Mouse (Mus musculus): ENCODE measurements at regions not wholly inside any gene's neighbourhood (a gene's known extent, or its start where the extent isn't known, plus 50 kb on each side); places are given as distances from the start of the nearest gene placed in this dataset.

DNA sequence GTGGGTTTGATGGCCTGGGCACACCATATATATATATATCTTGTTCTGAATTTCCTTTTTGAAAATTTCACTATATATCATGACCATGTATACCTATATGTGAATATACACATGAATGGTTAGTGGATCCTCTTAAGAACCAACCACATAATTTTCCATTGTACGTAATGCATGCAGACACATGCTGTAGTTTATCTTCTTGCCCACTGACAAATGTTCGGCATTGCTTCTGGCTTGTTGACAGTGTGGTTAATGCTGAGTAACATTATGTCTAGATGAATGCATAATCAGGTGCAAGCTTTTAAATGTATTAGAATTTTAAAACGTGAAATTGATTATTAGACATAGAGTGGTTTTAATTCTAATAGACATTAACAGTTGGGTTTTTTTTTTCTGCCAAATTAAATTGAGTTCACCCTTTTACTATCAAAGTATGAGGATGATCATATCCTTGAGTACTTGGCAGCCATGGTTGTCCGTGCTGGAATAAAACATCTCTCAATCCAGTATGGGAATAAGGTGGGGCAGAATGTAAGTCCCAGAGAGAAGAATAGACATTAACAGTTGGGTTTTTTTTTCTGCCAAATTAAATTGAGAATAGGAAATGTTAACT lies 110.3 kb downstream of the A730009L09Rik start:
- DNase-seq (ENCODE audit: low read depth, low spot score): no peak

DNA sequence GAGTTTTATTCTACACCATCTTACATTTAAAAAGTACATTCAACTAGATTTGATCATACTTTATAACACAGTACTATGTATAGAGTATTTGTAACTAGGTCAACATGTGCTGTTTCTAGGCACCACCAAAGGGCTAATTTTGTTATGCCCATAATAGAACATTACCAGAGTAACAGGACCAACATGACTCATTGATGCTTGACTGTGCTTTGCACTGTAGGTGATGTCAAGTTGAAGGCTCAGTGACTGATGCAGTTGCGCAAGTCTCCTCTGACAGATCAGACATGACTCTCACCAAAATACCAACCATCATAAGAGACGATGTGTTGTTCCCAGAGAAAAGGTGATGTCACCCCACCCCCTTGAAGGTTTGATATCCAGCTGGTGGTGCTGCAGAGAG lies 108.5 kb downstream of the Mrpl39 start:
- no peak for DNase-seq (ENCODE audit: low read depth, low spot score)

DNA sequence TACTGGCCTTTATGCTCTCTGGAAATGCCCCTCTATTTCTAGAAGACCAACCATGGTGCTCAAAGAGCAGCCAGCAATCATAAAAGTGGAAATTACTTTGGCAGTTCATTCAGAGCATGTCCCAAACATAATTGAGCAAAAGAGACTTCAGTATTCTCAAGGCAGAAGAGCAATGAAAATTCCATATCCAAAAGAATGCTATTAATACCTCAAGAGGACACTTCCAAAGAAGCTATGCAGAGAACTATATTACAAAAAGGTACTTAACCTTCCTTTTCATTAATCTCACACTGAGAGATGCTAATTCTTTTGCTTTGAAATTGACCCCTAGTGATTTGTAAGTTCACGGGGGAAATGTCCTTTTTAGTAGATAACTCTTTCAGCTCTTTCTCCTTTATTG lies 105.7 kb downstream of the Mrpl39 start:
- no peak for DNase-seq (ENCODE audit: low read depth, low spot score)

DNA sequence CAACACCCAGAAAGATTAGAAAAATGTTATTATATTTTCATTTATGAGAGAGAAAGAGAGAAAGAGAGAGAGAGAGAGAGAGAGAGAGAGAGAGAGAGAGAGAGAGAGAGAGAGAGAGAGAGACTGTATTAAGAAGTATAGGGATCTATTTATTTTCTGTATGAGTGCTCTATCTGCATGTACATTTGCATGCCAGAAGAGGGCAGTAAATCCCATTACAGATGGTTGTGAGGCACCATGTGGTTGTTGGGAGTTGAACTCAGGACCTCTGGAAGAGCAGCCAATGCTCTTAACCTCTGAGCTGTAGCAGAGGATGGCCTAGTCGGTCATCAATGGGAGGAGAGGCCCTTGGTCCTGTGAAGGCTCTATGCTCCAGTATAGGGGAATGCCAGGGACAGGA lies 91.1 kb downstream of the Mrpl39 start:
- peak; percentile 27 for DNase-seq (ENCODE audit: low read depth, low spot score)

DNA sequence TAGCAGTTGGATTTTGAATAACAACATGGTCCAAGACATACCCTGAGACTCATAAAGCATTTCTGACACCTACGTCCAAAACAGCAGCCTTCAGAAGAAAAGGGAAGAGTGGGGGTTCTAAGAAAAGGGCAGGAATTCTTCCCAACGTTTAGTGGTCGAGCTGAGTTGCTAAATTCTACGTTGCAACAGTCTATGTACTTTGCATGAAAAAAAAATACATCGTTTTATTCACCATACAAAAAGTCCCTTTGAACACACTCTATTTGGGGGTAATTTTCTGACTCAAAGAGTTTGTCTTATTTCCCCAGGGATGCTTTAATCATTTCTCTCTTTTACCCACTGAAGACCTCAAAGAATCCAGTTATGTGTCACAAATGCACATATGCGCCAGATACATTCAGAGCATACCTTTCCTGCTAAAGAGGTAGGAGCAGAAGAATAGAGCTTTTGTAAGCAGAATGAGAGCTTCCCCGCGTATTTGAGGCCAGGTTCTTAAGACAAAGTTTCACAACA lies 89.3 kb downstream of the Mrpl39 start:
- DNase-seq (ENCODE audit: low read depth, low spot score): no peak

DNA sequence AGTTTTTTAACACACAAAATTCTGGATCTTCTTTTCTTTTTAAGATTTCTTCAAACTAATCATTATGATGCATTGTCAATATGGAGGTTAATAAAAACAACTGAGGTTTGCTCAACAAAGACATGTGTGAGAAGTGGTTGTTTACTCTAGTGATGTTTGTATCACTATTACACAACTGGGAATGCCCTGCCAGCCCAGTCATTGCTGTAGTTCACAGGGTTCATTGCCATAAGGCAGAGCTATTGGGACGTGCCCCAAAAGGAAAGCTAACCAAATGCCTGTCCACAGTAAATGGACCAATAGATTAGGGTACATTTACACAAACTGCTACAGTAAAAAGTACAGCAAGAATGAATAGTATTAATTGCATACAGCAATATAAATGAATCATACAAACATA lies 84.9 kb downstream of the Mrpl39 start:
- DNase-seq (ENCODE audit: low read depth, low spot score): no peak

DNA sequence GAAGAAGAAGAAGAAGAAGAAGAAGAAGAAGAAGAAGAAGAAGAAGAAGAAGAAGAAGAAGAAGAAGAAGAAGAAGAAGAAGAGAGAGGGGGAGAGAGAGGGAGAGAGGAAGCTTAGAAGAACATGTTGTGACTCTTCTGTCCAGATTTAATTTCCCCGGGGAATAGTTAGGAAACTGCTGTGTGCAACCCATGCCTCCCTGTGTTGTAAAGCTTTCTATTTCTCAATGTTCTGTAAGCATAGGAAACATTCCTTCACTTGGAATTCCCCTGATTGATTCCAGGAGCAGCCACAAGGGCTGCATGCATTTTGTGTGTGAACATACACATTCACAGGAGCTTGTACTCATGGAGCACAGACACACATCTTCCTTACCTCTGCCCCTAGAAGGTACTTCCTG lies 81.7 kb downstream of the Mrpl39 start:
- DNase-seq (ENCODE audit: low read depth, low spot score): no peak

DNA sequence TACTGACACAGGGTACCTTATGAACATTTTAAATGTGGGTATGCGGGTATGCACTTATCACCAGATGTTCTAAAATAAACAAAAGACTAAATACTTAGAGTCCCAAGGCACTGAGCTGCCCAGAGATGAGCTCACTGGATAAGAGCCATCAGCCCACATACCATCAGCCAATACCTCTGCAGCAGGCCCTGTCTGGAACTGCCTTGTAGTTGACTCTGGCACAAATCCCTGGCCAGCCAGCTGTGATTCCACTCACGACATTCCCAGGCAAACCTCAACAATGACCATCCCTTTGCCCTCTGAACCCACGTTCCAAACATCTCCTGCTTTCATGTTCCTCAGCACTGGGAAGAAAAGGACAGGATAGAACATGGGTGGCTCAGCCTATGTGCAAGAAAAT lies 73.7 kb downstream of the Mrpl39 start:
- DNase-seq (ENCODE audit: low read depth, low spot score): no peak

DNA sequence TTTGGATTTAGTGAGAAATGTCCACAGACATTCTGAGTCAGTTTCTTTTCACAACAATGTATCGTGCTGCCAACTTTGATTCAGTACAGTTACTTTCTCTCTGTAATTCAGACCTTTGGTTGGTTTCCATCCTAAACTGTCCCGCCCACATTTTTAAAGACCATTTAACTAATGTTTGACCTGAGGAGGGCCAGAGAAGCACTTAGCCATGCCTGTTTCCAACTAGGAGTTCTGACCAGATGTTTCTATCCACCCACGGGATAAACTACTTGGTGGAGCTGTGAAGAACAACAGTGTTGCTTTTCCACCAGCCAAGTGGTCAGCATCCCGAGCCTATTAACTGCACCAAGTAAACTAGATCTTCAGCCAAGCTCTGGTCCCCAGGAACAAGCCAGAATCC lies 72.0 kb downstream of the Mrpl39 start:
- DNase-seq (ENCODE audit: low read depth, low spot score): no peak
